Mouse (Mus musculus) liver, adult 2 months (tissue): ENCODE data around the gene Aacs.

Experiments
- CTCF ChIP-seq: fragments of 200-500 bp; IDR thresholded peaks from 2 replicates; pipeline ENCODE4 v1.5.1; 2011; ENCODE audit warnings: low read depth, low read length, control low read depth
- POLR2A ChIP-seq: fragments of 200-500 bp; IDR thresholded peaks from 2 replicates; pipeline ENCODE4 v1.6.1; 2011; ENCODE audit warnings: low read length, control low read depth; ENCODE audit not compliant: insufficient read depth; ENCODE audit errors: extremely low read depth

GRCm38 (mm10) chr5:125486088-125486487 is 10.5 kb downstream of the Aacs start:
- no peak for TF ChIP-seq CTCF
- TF ChIP-seq POLR2A, result no peak
